Mouse (Mus musculus): ENCODE data around the gene Cldn20.

Cldn20 gene

GRCm38 (mm10) chr17:3529523-3529922, 2.8 kb upstream of the Cldn20 start:
- DNase-seq (ENCODE audit: low spot score): no peak

- DNase-seq (ENCODE audit: low spot score): no peak
Observed at GRCm38 (mm10) chr17:3530549-3530948, 1.8 kb upstream of the Cldn20 start.

- DNase-seq (ENCODE audit: low spot score): no peak
Observed at GRCm38 (mm10) chr17:3531641-3532040, 713 bp upstream of the Cldn20 start.

DNA sequence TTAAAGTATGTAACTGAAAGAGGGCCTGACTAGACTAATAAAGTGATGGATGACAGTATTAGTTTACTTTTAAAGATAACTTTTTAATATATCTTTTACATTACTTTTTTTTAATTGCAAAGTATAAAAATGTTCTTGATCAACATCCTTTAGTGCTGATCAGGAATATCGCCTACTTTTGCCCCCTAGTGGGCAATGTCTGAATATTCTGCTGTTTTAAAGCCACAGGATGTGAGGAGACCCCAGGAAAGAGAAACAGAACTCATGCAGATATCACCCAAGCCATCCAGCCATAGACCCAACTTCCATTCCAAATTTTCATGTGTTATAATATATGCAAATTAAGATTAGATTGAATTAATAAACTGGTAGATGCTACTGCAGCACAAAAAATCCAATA, 1.1 kb downstream of the Cldn20 start:
- DNase-seq (ENCODE audit: low spot score): no peak

- no peak for DNase-seq (ENCODE audit: low spot score)
Observed at GRCm38 (mm10) chr17:3540304-3540703, 8.0 kb downstream of the Cldn20 start.

DNA sequence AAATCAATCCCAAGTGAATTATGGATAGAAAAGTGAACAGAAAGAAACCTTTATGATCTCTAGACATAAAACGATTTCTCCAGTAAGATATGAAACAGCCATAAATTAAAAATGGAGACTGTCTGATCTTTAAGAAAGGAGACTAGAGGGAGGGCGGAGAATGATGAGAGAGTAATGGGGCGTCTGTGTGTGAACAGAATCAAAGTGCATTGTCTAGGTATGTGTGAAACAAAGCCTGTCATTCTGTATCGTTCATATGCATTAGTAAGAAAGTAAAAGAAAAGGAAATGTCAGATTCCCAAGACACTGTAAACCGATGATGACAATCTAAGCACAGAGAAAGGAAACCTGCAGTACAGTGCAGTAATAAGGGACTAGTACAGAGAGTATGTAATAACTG, 8.7 kb downstream of the Cldn20 start:
- DNase-seq (ENCODE audit: low spot score): no peak

GRCm38 (mm10) chr17:3547725-3548124, 15.4 kb downstream of the Cldn20 start:
- DNase-seq (ENCODE audit: low spot score): no peak

- no peak for DNase-seq (ENCODE audit: low spot score)
Observed at GRCm38 (mm10) chr17:3556251-3556650, 23.9 kb downstream of the Cldn20 start.

DNA sequence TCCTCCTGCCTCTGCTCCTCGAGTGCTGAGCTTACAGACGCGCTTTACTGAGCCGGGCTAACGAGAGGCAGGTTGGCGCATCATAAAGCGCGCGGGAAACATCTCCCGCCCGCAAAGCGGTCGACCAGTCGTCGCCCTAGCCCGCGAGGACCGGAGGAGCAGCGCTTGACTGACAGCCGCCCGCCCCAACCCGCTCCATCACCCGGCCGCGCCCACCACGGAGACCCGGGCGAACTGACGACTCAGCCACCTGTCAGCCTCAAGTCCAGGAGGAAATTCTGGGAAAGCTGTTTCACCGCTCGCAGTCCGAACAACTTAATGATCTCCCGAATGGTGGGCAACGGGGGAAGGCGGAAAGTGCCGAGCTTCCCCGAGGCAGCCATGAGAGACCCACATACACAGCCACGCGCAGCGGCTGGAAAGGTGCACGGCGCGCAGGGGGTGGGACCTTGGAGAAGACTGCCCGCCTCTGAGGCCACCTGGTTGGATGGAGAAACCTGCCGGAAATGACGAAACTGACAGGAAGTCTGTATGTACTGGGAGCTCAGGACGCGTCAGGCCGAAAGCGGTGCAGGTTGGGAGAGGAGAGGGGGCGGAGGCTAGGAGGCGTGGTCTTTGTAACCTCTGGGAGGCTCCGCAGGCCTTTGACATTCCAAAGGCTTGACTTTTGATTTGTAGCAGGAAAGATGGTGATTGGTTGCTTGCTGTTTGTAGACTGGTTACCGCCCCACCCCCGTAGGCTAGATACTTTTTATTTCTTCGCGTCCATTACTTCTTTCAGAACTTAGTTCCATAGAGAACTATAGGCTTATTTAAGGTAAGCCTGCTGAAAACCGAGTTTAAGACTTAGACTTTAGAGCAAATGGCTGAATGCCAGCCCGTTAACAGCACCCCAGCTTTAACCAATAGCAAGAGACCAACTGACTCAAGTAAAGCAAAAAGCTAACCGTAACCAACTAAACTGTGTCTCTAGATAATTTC, 25.3 kb downstream of the Cldn20 start, which contains the start of gene Tfb1m:
Gene Tfb1m, minus strand, starts transcription at position 451 of the 981 bp plus-strand sequence.
- DNase-seq (ENCODE audit: low spot score): peak; percentile 98

DNA sequence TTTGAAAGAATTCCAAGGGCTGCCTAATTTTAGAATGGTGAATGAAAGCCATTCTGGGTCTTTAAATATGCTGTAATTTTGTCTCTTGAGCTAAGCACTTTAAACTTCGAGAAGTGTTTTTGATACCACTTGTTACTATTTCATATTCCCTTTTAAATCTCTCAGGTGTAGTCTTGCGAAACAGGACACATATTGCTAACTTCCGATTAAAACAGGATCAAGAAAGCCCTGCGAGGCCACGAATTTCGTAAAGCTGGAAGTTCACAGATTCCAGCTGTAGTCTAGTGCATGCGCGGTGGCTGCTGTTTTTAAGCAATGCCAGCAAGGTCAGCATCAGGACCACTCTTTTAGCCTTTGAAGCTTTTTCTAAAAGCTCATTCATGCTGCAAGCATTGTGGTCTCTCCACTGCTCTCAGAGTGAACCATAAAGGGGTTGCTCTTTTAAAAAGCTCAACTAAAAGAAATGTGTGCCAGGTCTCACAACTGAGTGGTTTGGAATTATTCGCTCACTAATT, 26.1 kb downstream of the Cldn20 start:
- no peak for DNase-seq (ENCODE audit: low spot score)

DNA sequence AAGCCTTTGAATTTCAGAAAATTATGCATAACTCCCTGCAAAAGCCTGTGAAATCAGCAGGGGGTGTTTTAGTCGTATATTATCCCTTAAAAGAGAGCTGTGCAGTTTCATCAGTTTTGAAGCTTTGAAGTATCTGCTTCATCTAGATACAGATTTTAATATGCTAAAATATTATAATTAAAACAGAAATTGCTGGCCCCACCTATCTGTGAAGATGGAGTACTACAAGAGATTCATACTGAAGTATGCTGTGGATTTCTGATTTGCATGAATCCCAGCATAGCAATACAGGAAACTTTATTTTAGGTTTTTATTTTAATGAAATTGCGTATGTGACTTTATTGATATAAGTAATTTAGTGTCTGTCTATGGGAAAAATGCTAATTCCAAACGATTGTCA, 28.2 kb downstream of the Cldn20 start:
- DNase-seq (ENCODE audit: low spot score): no peak

DNA sequence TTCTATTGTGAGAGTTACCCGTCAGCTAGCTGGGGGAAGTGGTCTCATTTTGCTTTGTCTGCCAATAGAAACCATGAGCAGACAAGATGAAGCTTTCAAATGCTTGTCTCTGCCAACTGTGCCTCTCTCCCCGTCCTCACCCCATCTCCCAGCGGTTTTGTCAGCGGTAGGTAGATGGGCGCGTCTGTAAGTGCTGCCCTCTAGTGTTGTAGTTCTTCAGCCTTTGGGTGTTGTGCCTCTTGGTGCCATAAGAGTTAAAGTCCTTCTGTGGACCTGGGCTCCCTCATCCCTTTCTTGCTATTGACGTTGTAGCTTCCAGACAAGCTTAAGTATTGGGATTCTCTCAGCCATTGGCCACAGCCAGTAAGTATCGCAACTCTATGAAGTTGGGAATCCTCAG, 30.1 kb downstream of the Cldn20 start:
- no peak for DNase-seq (ENCODE audit: low spot score)

DNA sequence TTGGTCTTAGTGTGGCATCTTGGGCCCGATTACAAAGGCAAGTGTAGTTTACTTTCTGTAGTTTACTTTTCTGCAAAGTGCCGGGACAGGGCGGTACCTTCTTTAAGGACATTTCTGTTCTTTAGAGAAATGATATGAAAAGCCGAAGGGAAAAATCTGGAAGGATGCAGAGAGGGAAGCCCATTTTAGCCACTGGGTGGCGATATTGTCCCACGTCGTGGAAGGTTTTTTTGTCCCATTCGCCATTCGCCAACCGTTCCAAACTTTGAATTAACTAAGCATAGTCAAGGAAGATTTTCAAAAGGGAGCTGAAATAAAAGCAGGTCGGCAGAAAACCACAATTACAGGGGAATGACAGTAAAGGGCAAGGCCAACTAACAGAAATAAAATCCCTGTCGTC, 38.5 kb downstream of the Cldn20 start:
- peak; percentile 26 for DNase-seq (ENCODE audit: low spot score)
